Mouse (Mus musculus) gastrocnemius, adult 8-10 months (tissue): ENCODE measurements around the gene Rdh9. TPM values are rescaled to one million over a fixed set of nuclear protein-coding genes. Genes with fewer than 3 reads are reported as not detected.

ENCODE experiments used
- DNase-seq, 2 experiments: peaks; one replicate each; pipeline ENCODE4 v3.0.0; 2022; ENCODE audit warnings: low spot score in 2 of 2
- total RNA-seq, 4 experiments: library from RNA; stranded (reverse); gene quantifications; 2 replicates each; pipeline ENCODE4 v1.2.4; 2022

Gene Rdh9
- under 1 TPM in 3 of 4 experiments, not detected in 1; 0.12 to 0.58 (median 0.56) TPM for total RNA-seq

GRCm38 (mm10) chr10:127776011-127776410 is at the start of gene Rdh9:
TSS of gene Rdh9 (plus strand) at chr10:127776386.
- DNase-seq, result no peak

DNA sequence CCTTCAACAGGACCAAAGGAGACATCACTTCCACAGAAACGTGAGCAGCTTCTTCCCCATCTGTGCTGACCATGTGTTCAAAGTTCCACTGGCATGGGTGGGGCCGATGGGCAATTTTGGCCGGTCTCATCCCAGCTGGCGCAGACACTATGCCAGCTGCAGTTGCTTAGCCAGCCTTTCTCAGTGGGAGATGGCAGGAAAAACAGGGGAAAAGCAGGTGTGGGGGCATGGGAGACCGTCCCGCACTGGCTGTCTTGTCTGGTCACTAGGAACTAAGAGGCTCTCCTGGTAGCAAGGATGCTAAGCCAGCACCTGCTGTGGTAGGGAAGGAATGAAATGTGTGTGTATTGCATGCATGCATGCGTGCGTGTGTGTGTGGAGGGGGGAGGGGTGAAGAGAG is 47.7 kb upstream of the Rdh9 start:
- DNase-seq, result no peak

DNA sequence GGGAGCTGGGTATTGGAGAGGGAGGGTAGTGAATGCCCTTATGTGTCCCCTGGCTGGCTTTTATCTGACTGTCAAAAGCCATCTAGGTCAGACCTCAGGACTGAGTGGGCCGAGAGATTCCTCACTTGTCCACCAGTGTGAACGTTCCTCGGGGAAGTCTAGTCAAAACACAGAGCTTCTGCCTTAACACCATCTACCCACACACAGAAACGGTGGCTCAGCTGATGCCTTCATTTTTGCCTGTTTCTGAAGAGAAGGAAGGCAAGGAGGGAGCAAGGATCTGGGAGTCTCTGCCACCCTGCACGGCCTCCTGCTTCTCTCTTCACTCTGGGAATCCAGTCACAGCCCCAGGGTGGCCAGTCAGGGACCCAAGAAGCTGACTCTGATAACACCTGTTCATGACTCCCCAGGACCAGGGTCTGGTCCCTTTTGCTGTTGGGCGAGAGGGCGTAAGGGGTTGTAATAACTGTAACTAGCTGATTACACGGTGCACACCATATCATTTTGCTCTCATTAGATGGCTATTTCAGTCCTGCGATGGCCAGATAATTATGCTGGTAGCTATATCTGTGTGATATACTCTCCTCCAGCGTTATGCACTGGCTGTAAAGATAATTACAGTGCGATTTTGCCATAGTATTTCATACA is 45.8 kb upstream of the Rdh9 start:
- DNase-seq, result no peak

DNA sequence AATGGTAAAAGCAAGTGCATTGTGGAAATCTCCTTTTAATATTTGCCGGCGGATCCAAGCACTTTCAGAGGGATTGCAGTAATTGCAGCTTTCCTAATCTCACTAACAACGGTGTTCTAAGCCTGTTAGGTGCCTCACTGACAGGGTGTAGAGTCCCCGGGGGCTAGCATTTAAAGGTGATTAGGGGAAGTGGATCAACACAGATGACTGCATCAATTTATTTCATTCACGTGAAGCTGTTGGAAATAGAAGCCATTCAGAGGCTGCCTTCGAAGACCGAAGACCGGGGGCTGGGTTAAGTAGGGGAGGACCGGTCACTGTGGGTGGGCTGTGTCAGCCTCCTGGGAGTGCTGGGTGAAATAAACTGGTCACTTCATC is 45.3 kb upstream of the Rdh9 start:
- DNase-seq, result no peak

GRCm38 (mm10) chr10:127731397-127731796 is 44.8 kb upstream of the Rdh9 start:
- DNase-seq, result no peak

GRCm38 (mm10) chr10:127734434-127734833 is 41.8 kb upstream of the Rdh9 start:
- no peak for DNase-seq

GRCm38 (mm10) chr10:127736266-127736665 is 39.9 kb upstream of the Rdh9 start:
- DNase-seq, result no peak

DNA sequence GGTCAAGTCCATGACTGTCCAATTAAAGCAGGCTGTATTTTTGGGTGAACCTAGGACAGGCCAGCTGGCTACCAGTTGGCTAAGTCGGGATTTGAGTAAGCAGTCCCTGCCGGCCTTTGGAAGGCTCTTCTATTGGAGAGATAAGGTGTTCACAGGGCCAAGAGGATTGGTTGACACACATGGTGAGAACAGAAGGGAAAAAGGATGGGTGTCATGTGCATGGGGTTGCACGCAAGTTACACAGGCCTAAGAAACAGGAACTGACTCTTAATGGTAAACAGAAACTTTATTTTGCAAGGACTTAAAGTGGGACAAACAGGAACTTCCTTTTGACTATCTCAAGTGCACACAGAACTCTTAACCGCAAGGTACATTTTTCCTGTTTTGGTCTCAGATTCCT is 39.3 kb upstream of the Rdh9 start:
- DNase-seq, result no peak

DNA sequence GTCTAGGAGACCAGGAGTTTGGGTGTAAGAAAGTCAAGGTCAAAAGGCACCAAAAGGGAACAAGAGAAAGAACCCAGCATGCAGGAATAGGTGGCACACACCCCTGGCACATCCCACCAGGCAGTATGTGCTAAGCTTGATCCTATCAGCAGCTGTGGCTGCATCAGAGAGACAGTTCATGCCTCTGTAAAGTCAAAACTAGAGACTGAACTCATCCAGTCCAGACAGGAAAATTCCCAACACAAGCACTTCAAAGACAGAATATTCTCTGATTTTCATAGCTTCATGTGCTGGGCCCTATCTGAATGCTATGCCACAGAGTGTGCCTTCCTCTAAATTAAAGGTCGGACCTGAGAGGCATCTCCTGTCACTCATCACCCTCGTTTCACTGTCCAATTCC is 38.6 kb upstream of the Rdh9 start:
- no peak for DNase-seq

DNA sequence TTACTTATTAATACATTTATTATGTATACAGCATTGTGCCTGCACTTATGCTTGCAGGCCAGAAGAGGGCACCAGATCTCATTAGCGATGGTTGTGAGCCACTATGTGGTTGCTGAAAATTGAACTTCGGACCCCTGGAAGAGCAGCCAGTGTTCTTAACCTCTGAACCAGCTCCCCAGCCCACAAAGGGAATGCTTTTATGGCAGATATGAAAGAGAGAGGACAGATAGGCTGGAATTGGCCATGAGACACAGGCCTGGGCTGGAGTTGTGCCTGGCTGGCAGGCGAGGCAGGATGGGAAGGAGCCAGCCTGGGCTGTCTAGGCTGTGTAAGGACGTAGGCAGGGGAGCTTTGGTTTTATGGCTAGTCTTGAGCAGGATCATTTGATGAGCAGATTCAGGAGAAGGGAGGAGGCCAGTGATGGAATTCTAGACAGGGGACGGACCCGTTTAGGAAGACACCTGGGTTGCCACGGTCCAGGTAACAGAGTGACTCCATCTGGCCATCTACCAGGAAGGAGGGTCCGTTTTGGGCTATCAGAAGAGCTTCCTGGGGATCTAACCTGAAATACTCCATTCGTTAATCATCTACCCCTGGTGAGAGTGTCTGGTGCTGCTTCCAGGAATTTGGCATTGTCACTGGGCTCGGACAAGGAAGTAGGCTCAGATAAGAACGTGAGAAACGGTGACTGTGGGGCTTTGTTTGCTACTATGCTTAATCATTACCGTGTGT is 37.9 kb upstream of the Rdh9 start:
- no peak for DNase-seq

DNA sequence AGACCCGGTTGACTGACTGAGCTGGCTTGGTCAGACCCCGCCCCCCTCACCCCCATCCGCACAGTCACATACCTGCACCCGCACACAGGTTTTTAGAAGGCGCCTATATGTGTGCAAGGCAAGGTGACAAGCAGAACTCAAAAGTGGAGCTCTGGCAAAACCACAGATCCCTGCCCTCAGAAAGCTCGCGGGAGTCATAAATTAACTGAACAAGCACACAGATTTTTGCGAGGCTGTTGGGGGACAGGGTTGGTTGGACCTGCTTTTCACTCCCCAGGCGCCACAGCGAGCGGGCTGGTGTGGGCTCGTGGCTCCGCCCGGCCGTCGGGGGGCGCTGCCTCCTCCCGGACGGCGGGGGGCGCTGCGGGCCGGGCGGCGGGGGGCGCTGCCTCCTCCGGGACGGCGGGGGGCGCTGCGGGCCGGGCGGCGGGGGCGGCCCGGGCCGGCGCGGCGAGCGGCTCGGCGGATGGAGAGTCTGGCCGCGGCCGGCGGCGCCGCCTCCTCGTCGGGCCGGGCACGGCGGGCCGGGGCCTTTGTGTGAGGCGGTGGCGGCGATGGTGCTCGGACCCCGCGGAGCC is 37.0 kb upstream of the Rdh9 start, which contains the start of gene Zbtb39:
Gene Zbtb39, plus strand, starts transcription at position 456 of the 578 bp plus-strand sequence.
- DNase-seq, result peak; percentile 59 to 68

- peak in 1 of 2 experiments; percentile 21 for DNase-seq
Observed at GRCm38 (mm10) chr10:127739661-127740161, 36.5 kb upstream of the Rdh9 start.

GRCm38 (mm10) chr10:127744661-127745060 is 31.5 kb upstream of the Rdh9 start:
- no peak for DNase-seq

GRCm38 (mm10) chr10:127745886-127746285 is 30.3 kb upstream of the Rdh9 start:
- DNase-seq, result no peak

DNA sequence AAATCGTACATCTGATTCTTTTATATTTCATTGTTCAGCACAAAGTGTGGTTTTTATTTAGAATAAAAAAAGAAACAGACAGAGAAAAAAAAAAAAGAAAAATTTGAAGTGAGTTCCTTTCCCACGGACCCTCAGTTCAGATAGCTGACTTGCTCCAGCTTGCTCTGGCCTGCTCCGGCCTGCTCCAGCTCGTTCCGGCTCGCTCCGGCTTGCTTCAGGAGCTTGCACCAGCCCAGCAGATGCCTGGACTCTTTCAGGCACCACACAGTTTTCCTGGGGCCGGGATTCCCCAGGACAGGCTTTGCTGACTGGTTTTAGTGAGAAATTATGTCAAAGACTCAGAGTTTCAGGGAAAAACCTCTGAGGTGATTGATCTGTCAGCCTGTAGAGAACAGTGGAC is 28.9 kb upstream of the Rdh9 start:
- no peak for DNase-seq

GRCm38 (mm10) chr10:127748847-127749612 is 27.2 kb upstream of the Rdh9 start:
- peak in 1 of 2 experiments; percentile 21 for DNase-seq

DNA sequence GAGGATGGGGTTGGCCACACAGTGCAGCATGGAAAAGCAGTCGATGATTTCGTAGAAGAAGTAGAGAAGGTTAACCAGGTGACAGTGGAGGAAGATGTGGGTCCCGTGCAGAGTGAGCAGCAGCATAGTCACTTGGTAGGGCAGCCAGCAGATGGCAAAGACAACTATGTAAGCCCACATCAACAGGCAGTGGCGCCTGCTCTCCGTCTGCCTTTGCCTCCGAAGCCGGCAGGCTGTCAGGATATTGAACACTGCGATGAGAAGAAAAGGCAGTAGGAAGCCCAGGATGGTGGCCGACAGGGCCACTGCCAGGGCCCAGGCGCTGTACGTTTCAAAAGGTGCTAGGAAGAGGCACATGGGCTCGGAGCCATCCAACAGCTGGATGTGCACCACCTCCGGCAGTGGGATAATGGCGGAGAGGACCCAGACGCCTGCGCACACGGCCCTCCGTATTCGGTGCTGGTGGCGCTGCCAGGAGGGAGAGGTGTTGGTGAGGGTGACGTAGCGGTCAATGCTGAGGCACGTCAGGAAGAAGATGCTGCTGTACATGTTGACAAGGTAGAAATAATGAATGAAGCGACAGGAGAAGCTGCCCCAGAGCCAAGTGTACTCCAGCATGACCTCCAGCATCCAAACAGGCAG is 25.9 kb upstream of the Rdh9 start:
- no peak for DNase-seq

DNA sequence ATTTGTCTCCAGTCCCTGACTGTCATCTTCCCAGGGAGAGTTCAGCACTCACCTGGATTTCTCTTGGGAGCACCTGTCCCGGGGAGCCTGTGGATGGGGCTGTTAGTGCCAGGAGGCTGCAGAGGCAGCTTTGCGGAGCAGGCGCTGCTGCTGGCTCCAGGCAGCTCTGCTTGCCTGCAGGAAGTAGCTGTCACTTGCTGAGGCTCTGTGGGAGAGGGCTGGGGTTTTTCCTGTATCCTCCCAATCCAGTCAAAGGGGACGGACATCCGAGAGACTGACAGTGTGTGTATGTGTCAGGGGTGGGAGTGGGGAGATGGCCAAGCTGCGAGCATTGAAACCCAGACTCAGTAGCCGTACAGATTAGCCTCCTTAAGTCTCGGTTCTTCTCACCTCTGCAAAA is 24.6 kb upstream of the Rdh9 start, which contains the start of gene Gpr182:
Gene Gpr182, minus strand, starts transcription at position 185 of the 400 bp plus-strand sequence.
- DNase-seq, result no peak

DNA sequence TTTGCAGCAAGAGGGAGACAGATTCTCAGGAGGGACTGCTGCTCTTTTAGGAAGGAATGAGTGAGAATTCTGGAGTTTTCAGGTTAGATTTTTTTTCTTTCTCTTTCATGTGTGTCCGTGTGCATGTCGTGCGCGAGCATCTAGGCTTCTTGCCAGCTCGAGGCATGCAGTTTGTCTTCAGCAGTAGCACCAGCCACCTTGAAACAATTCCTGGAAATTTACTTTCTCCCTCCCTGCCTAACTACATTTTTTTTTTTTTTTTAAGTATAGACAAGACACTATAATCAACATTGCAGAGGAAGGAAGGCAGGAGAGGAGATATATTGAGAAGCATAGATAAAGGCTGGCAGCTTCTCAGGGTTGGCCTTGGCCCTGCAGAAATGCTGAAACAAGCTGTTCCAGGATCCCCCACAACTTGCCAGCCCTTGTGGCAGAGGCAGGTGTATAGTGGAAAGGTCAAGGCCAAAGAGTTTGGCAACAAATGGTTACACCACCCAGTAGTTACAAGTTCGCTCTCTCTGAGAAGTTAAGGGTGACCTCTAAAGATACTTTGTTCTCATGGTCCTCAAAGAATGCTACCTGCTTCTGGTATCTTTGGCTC is 21.5 kb upstream of the Rdh9 start:
- DNase-seq, result no peak

DNA sequence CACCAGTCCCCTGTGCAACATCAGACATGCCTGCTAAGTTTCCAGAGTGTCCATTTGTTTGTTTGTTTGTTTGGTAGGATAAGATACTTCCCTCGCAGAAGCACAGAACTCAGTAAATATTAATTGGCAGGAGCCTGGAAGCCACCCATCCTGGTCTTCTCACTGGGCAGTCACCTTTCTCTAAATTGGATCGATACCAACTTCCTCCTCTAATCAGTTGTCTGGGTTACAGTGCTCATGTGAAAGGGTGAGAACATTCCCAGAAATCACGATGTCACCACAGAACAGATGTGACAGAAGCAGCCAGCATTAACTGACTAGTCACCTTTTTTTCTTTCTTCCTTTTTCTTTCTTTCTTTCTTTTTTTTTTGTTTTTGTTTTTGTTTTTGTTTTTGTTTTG is 20.9 kb upstream of the Rdh9 start:
- DNase-seq, result no peak
